Mouse (Mus musculus): ENCODE measurements around the gene Nudt15. TPM values are rescaled to one million over a fixed set of nuclear protein-coding genes. Genes with fewer than 3 reads are reported as not detected.

Gene Nudt15
- polyA plus RNA-seq, 1 experiment from 2014 or later: 11.1 TPM

DNA sequence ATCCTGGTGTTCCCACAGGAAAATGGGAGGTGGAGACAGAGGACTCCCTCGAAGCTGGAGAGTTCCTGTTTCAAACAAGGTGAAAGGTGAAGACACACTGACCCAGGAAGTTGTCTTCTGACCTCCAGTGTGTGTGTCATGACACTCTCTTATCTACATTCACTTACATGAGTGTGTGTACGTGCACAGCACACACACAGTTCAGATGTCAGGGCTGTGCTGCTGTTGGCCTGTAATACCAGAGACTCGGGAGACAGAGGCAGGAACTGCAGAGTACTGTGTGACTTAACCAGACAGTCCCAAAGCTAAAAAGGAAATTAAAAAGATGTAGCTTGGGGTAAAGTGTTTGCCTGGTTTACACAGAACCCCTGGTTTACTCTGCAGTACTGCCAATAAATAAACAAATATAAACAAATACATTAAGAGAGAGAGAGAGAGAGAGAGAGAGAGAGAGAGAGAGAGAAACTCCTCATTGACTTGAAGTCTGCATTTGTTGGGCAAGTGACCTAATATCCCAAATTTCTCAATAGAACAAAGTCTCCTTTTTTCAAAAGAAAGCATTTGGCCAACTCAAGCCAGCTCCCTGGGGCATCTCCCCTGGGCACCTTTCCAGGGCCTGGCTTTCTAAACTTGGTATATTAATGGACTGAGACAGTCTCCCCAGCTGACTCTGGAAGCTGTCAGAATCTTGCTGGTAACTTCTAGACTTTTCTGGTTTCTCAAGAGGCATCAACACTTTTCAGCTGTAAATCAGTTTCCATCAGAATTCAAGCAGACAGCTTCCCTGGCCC lies 74.2 kb downstream of the Nudt15 start:
- Histone ChIP-seq H3K36me3 (ENCODE audit: control insufficient read depth, insufficient read depth, low read length) (no peaks in the 10 kb centered on the region), H3K27ac (ENCODE audit: low read depth, low read length) (no peak overlapping the region), H3K9ac (ENCODE audit: low read length) (no peak overlapping the region), H3K27me3 (ENCODE audit: control insufficient read depth, insufficient read depth, low read length) (no peaks in the 10 kb centered on the region), H3K9me3 (ENCODE audit: control insufficient read depth, low read length) (no peaks in the 10 kb centered on the region), H3K4me1 (replicated peaks; ENCODE audit: control insufficient read depth, insufficient read depth, low read length) (no peaks in the 10 kb centered on the region), H3K4me2 (ENCODE audit: low read depth, low read length, severe bottlenecking) (no peak overlapping the region), H3K4me3 (ENCODE audit: low read depth, low read length) (no peak overlapping the region)
- no peak for DNase-seq (ENCODE audit: low spot score)
- WGBS: 66% methylated on average over 3 of the region's 3 CpGs
- no peak for ATAC-seq (replicated peaks; ENCODE audit: low FRiP score)

DNA sequence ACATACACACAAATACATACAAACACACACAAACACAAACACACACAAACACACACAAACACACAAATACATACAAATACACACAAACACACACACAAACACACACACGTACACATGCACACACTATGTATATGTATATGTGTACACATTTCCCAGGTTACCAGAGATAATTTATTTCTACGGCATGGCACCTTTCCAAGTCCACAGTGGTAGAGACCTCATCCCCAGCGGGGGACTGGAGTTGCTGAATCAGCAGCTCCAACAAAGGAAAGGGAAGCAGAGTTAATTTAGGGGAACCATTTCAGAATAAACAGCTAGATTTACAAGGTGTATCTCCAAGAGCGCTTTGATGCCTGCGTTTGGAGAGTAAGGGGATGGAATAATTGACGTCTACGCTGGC lies 75.8 kb downstream of the Nudt15 start:
- 65% methylated on average over 7 of the region's 7 CpGs for WGBS
- H3K4me2 ChIP-seq (ENCODE audit: low read depth, low read length, severe bottlenecking): no peak overlapping the region
- ATAC-seq (replicated peaks; ENCODE audit: low FRiP score): no peak
- H3K9ac ChIP-seq (ENCODE audit: low read length): no peak overlapping the region
- H3K9me3 ChIP-seq (ENCODE audit: control insufficient read depth, low read length): no peaks in the 10 kb centered on the region
- no peak for DNase-seq (ENCODE audit: low spot score)
- H3K36me3 ChIP-seq (ENCODE audit: control insufficient read depth, insufficient read depth, low read length): no peaks in the 10 kb centered on the region
- no peaks in the 10 kb centered on the region for H3K27me3 ChIP-seq (ENCODE audit: control insufficient read depth, insufficient read depth, low read length)
- H3K4me3 ChIP-seq (ENCODE audit: low read depth, low read length): no peak overlapping the region
- no peaks in the 10 kb centered on the region for H3K4me1 ChIP-seq (replicated peaks; ENCODE audit: control insufficient read depth, insufficient read depth, low read length)
- no peak overlapping the region for H3K27ac ChIP-seq (ENCODE audit: low read depth, low read length)

DNA sequence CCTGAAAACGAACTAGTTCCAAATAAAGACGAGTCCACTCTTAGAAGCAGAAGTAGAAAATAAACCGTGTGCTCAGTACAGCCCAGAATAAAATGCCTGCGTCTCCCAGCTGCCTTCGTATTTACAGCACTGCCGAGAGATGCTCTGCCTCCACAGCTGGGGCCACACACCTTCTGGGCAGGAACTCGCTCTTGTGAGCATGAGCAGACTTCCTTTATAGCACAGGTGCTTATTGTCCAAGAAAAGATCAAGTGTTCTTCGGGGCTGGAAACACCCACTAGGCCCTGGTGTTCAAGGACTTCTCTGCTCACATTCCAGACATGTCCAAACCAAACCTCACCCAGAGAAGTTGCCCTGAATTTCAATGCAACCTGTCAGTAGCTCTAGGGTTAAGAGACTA lies 77.4 kb downstream of the Nudt15 start:
- Histone ChIP-seq H3K4me3 (ENCODE audit: low read depth, low read length) (no peak overlapping the region), H3K27ac (ENCODE audit: low read depth, low read length) (no peak overlapping the region), H3K36me3 (ENCODE audit: control insufficient read depth, insufficient read depth, low read length) (no peaks in the 10 kb centered on the region), H3K9me3 (ENCODE audit: control insufficient read depth, low read length) (no peaks in the 10 kb centered on the region), H3K27me3 (ENCODE audit: control insufficient read depth, insufficient read depth, low read length) (no peaks in the 10 kb centered on the region), H3K9ac (ENCODE audit: low read length) (no peak overlapping the region), H3K4me1 (replicated peaks; ENCODE audit: control insufficient read depth, insufficient read depth, low read length) (no peaks in the 10 kb centered on the region), H3K4me2 (ENCODE audit: low read depth, low read length, severe bottlenecking) (no peak overlapping the region)
- no peak for DNase-seq (ENCODE audit: low spot score)
- WGBS: 84% methylated on average over 8 of the region's 8 CpGs
- ATAC-seq (replicated peaks; ENCODE audit: low FRiP score): no peak

DNA sequence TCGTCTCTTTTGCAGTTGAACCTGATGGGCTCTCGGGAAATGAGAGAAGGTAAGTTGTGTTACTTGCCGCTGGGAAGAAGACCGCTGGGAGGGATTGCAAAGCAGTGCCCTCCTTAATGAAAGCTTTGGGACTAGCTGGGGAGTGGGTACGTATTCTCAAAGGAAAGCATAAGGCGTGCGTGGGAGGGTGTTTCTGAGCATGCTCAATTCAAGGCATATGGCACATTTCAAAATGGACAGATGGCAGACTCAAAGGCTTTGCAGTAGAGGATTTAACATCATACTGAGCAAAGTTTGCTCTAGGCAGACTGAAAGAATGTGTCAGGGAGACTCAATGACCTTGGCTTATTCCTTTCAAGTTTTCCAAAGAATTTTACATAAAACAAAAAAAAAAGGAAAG lies 78.5 kb downstream of the Nudt15 start:
- Histone ChIP-seq H3K27ac (ENCODE audit: low read depth, low read length) (no peak overlapping the region), H3K9ac (ENCODE audit: low read length) (no peak overlapping the region), H3K4me1 (replicated peaks; ENCODE audit: control insufficient read depth, insufficient read depth, low read length) (no peaks in the 10 kb centered on the region), H3K27me3 (ENCODE audit: control insufficient read depth, insufficient read depth, low read length) (no peaks in the 10 kb centered on the region), H3K4me3 (ENCODE audit: low read depth, low read length) (no peak overlapping the region), H3K4me2 (ENCODE audit: low read depth, low read length, severe bottlenecking) (no peak overlapping the region), H3K9me3 (ENCODE audit: control insufficient read depth, low read length) (no peaks in the 10 kb centered on the region), H3K36me3 (ENCODE audit: control insufficient read depth, insufficient read depth, low read length) (no peaks in the 10 kb centered on the region)
- DNase-seq (ENCODE audit: low spot score) (no peak), ATAC-seq (replicated peaks; ENCODE audit: low FRiP score) (no peak; the same call in 1 of the 2 replicates)
- WGBS: 79% methylated on average over 7 of the region's 7 CpGs

Other genes with a start within 250 kb of the Nudt15 start
- 37.3 and 37.4 TPM in 2 replicates for gene Rb1, start 222.4 kb downstream of the Nudt15 start, polyA plus RNA-seq (2014; fragmentation: Nextera tagmentation; extraction: Ambion mirVana)
- 270 and 292 TPM in 2 replicates for gene Itm2b, start 163.0 kb downstream of the Nudt15 start, polyA plus RNA-seq (2014; fragmentation: Nextera tagmentation; extraction: Ambion mirVana)
- gene Med4, start 38.2 kb downstream of the Nudt15 start, polyA plus RNA-seq (2014; fragmentation: Nextera tagmentation; extraction: Ambion mirVana): 112 and 116 TPM in 2 replicates
- gene Sucla2, start 22.9 kb downstream of the Nudt15 start, polyA plus RNA-seq (2014; fragmentation: Nextera tagmentation; extraction: Ambion mirVana): 111 and 115 TPM in 2 replicates
- not detected in 2 replicates for gene Gm21750, start 113.0 kb upstream of the Nudt15 start, polyA plus RNA-seq (2014; fragmentation: Nextera tagmentation; extraction: Ambion mirVana)